Mouse (Mus musculus): ENCODE measurements at regions not wholly inside any gene's neighbourhood (a gene's known extent, or its start where the extent isn't known, plus 50 kb on each side); places are given as distances from the start of the nearest gene placed in this dataset.

DNA sequence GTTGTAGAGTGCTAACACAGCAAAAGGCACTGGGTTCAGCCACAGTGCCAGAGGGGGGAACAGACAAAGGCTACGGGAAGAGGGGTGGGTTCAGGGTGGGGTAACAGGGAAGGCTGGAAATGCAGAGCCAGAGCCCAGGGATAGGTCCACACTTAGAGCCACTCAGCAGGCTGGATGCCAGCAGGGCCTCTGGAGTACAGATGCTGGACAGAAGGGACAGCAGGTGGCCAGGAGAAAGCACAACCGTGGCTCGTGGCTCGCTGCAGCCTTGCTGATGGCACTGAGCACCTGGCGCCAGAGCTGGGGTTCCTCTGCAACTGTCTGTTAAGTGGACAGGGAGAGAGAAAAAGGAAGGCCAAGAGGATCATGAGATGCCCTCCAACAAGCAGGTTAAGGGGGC lies 174.2 kb downstream of the Mroh4 start:
- intact Hi-C loops (cut with DNase I): no loop called here
- DNase-seq: no peak

DNA sequence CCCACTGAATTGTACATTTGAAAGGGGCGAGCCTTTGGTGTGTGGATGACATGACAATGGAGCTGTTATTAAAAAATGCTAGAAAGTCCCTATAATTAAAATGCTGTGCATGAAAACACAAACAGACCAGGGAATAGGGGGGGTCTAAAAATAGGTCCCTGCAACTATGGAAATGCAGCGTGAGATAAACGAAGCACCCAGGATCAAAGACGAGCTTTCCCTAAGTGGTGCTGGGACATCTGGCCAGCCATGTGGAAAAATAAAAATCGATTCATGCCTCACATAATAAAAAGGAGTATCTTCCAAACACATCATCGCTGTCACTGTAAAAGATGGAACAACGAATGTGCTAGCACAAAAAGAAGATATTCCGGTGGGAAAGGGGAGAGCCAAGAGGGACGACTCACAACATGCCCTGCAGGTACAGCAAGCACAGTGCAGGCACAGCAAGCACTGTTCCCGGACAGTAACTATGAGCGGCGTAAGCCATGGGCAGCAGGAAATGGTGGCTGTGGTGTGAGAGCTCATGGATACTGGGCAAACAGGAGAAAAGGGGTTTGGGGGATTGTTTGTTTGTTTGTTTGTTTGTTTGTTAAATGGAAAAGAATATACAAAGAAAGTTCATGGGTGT lies 176.7 kb downstream of the Mroh4 start:
- intact Hi-C loops (cut with DNase I): no loop called here
- no peak for DNase-seq

DNA sequence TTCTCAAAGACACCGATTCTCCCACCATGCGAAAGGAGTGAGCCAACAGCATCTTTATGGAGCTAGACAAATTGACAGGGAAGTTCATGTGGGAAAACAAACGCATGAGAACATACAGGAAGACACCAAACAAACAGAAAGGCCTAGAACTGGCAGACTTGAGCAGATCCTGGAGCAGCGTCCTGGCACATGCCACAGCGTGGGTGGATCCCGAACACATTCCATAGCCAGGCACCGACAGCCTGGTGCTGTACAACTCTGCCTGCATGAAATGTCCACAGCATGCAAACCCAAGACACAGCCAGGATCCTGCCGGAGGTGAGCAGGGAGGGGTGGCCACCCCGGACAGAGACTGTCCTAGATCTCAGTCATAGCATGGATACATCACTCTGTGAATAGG lies 177.2 kb downstream of the Mroh4 start:
- intact Hi-C loops (cut with DNase I): no loop called here
- DNase-seq: no peak

GRCm38 (mm10) chr15:74457965-74458364 lies 178.2 kb downstream of the Mroh4 start:
- no peak for DNase-seq
- intact Hi-C loops (cut with DNase I): no loop called here

DNA sequence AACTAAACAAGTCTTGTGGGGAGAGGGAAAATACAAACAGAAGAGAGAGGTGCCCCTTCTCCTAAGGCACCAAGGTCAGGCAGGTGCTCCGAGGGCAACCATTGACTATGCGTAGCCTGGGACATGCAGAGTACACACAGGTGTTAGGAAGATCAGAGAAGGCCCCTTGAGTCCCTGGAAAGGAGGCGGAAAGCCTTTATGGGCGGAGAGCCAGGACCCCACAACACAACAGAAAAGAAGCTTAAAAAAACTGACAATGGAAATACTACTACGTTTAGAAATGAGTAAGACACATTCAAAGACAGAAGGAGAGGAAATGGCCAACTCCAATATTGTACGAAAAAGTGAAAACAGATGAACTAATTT lies 179.5 kb downstream of the Mroh4 start:
- intact Hi-C loops (cut with DNase I): no loop called here
- peak; percentile 11 to 28 for DNase-seq

DNA sequence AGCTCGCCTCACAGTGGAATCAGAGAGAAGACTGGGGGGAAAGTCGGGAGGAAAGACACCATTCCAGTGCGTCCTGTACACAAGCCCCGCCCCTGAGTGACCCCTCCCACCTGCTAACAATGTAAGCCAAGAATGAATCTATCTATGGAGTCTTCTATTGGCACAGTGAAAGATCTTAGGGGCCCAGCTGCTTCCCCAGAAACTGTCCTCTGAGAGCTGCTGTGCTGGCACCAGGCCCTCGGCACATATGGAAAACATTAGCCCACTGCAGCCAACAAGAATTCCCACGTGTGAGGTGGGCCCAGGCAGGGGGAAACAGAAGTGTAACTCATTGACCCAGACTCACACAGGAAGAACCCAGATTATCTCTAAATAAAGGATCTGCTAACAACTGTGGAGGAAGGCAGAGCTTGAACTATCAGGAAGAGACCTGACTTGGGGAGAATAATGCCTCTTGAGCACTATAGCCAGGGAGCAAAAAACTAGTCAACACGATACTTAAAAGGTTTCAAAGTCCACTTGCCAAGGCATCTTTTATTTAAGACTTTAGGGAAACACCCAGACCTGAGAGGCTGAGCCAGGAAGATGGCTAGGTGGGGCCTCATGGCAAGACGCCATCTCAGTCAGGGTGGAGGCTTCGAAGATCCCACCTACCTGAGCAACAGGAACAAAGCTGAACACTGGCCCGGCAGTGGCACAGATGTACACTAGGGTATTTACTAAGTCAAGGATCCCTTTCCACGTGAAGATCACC lies 180.1 kb downstream of the Mroh4 start:
- peak; percentile 17 to 30 for DNase-seq
- intact Hi-C loops (cut with DNase I): no loop called here

DNA sequence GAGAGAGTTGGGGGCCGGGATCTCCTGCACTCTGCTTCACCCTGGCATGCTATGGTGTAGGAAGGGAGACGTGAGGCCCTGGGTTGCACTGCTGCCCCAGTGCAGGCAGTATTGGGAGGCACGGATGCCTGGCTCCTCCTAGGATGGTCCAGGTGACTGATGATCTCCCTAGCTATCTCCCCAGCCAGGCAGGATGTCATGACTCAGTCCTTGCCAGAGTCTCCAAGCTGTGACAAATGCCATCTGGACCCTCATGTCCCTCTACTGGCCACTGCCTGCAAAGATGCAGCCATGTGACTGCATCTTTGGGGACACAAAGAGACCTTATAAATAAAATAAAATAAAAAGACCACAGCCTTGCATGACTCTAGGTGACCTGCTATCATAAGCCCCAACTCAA lies 181.6 kb downstream of the Mroh4 start:
- intact Hi-C loops (cut with DNase I): no loop called here
- no peak for DNase-seq

- DNase-seq: no peak
- intact Hi-C loops (cut with DNase I): no loop called here
Measured at GRCm38 (mm10) chr15:74453810-74454209, 182.3 kb downstream of the Mroh4 start.

DNA sequence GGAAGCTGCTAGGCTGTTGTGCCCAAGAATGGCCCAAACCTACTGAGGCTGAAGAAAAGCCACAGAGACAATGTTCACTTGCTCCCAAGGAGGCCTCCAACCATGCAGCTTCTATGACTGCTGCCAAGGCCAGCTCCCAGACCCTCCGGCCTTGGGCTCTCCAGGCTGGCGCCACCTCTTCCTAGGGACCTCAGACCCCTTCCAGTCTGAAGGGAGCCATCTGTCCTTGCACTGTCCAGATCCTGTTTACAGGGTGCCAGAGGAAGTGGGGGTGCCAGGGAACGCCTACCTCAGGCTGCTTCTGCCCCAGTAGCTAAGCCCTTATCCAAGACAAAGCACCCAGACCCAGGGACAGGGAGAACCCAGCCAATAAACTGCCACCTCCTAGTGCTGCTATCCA lies 183.7 kb downstream of the Mroh4 start:
- no peak for DNase-seq
- intact Hi-C loops (cut with DNase I): no loop called here

DNA sequence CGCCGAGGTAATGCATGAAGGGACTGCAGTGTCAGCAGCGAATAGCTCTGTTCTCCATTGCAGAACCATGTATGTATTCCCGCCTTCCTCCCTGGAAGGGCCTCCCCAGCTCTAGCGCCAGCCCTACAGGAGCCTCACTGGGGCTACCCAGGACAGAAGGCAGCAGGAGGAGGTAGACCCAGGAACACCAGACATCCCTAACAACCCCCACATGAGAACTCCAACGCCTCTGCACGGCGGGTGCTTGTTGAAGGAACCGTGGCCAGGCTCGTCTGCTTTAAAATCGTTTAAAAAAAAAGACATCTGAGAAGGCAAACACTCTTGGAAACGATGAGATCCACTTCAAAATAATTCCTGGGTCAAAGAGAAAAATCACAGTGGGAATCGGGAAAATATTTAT lies 194.3 kb downstream of the Mroh4 start:
- intact Hi-C loops (cut with DNase I): no loop called here
- DNase-seq: no peak

DNA sequence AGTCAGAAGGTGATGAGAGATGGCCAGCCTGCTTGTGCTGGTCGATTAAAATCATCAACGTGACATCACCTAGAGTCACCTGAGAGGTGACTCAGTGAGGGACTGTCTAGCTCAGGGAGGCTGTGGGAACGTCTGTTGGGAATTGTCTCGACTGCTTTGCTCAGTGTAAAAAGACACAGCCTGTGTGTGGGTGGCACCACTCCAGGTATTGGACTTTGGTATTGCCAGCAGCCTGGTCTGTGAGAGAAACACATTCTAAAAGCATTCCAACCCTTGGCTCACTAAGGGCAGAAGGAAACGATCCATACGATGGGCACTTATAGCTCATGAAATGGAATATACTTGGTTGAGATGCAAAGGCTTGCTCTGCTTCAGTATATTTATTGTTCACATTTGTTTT lies 209.2 kb downstream of the Mroh4 start:
- intact Hi-C loops (cut with DNase I): no loop called here
- no peak for DNase-seq

GRCm38 (mm10) chr15:74423001-74423400 lies 213.2 kb downstream of the Mroh4 start:
- intact Hi-C loops (cut with DNase I): no loop called here
- DNase-seq: no peak

- intact Hi-C loops (cut with DNase I): no loop called here
- DNase-seq: no peak
Measured at GRCm38 (mm10) chr15:74420550-74420949, 215.6 kb downstream of the Mroh4 start.

GRCm38 (mm10) chr15:74418635-74419034 lies 217.5 kb downstream of the Mroh4 start:
- DNase-seq: no peak
- intact Hi-C loops (cut with DNase I): no loop called here

DNA sequence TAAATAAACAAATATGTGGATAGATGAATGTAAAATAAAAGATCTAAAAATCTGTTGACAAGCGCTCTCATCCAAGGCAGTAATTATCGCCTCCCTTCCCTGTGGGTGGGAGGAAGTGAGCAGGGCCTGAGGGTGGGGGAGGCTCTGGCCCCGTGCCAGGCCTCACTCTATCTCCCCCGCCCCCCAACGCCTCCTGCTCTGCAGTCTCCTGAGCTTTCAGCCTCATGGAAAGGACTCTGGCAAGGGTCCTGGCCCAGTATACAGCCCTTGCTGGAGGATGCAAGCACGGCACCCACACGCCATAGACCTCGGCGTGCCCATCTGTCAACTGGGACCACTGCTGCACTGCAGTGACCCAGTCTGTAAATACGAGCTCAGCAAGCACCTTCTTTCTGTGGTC lies 222.9 kb downstream of the Mroh4 start:
- intact Hi-C loops (cut with DNase I): loop anchor here (2.0 kb wide), 1 partner anchor 416 kb away; no protein-coding TSS in a partner anchor
- no peak for DNase-seq

- intact Hi-C loops (cut with DNase I): loop anchor here (2.0 kb wide), 1 partner anchor 415 kb away; no protein-coding TSS in a partner anchor
- no peak for DNase-seq
Measured at GRCm38 (mm10) chr15:74412261-74412660, 223.9 kb downstream of the Mroh4 start.

DNA sequence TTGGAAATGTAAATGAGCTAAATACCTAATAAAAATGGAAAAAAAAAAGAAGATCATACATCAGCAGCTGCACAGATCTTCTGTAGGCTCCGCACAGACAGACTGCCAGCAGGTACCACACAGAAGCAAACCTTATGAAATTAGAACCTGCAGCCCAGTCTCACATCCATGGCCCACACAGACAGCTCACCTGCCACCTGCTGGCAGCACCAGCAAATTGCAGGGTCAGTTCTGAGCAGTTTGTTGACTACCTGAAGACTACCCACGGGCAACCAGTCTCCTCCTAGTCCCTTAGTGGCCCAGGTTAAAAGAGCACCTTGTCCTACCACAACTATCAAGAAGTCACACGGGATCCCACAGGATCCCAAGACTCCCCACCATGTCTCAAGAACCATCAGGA lies 225.1 kb downstream of the Mroh4 start:
- intact Hi-C loops (cut with DNase I): loop anchor here (1.0 kb wide), 2 partner anchors 578 to 620 kb away; no protein-coding TSS in a partner anchor
- peak; percentile 18 to 40 for DNase-seq

GRCm38 (mm10) chr15:74404866-74405265 lies 231.3 kb downstream of the Mroh4 start:
- no peak for DNase-seq
- intact Hi-C loops (cut with DNase I): no loop called here

DNA sequence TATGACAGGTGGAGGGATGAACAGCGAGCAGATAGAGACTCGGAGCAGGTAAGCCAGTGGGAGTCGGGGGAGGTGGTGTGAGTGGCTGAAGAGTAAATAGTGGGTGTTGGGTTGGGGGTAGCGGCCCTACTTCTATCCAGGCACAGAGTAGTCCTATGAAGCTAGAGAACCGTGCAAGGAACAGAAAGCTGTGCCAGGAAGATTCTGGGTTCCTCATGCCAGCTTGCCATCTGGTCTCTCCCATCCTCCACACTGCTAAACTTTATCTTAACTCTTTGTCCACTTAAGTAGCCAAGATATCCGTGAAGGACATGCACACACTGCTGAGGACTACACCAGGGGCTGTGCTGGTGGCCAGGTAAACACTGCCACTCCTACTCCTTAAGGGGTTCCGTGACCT lies 234.9 kb downstream of the Mroh4 start:
- no peak for DNase-seq
- intact Hi-C loops (cut with DNase I): no loop called here

DNA sequence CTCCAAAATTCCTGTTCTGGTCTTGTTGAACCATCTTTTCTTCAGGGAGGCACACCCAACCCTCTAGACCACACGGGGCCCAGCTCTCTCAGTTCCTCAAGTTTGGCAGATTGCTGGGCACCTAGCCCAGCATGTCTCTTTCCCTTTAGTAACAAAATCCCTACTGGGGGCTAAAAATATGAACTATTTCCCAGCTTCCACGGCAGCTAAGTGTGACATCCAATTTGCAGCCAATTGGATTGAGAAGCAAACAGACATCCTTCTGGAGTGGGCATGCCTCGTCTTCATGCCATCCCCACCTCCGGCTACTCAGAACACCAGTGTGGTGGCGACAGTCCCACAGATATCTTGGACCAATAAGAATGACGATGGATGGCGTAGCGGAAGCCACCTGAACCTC lies 240.1 kb downstream of the Mroh4 start:
- no peak for DNase-seq
- intact Hi-C loops (cut with DNase I): no loop called here

DNA sequence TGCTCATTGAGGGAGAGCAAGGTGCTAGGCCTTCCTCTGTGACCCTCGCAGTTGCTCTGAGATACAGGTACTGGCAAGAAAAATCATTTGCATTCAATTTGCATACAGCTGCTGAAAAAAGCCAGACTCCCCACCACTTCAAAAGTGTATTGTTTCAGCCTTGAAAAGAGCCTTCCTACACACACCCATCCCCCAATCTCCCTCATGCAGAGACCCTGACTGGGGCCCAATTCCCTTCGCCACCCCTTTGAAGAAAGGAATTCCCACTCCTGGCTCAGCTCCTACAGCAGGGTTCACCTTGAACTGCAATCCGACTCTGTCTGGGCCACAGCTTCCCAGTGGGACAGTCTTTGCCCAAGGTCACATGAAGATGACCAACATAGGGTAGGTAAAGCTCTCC lies 248.6 kb downstream of the Mroh4 start:
- DNase-seq: no peak
- intact Hi-C loops (cut with DNase I): no loop called here

GRCm38 (mm10) chr15:74382556-74382955 lies 253.6 kb downstream of the Mroh4 start:
- intact Hi-C loops (cut with DNase I): no loop called here
- DNase-seq: peak; percentile 10 to 33
